Mouse (Mus musculus) hindbrain, embryonic 11.5 days (tissue): ENCODE data around the gene Plscr3. TPM values are rescaled to one million over a fixed set of nuclear protein-coding genes. Genes with fewer than 3 reads are reported as not detected.

Experiments
- ATAC-seq: fragments of 200-750 bp; cut with Nextera tagmentation; 2 replicates; pipeline ENCODE4 v1.8.0; 2017; ENCODE audit warnings: mild to moderate bottlenecking, moderate TSS enrichment, moderate library complexity; ENCODE audit not compliant: low FRiP score
- DNase-seq: peaks from one replicate; pipeline ENCODE4 v3.0.0-alpha.2; 2015; ENCODE audit warnings: low spot score
- H3K27ac ChIP-seq: fragments of 300-500 bp; sonication (generic); 2 replicates; pipeline ENCODE4 v1.5.1; 2014; ENCODE audit warnings: mild to moderate bottlenecking, low read depth, low read length
- H3K27me3 ChIP-seq: fragments of 300-500 bp; sonication (generic); 2 replicates; pipeline ENCODE4 v1.6.1; 2014; ENCODE audit warnings: mild to moderate bottlenecking, low read length, moderate library complexity, mixed read lengths; ENCODE audit not compliant: control insufficient read depth, insufficient read depth
- H3K36me3 ChIP-seq: fragments of 300-500 bp; sonication (generic); 2 replicates; pipeline ENCODE4 v1.6.1; 2014; ENCODE audit warnings: mild to moderate bottlenecking, low read length, moderate library complexity, mixed read lengths; ENCODE audit not compliant: control insufficient read depth, insufficient read depth
- H3K4me1 ChIP-seq: fragments of 300-500 bp; sonication (generic); replicated peaks from 2 replicates; pipeline ENCODE4 v1.6.1; 2014; ENCODE audit warnings: low read length, mixed read lengths; ENCODE audit not compliant: control insufficient read depth, insufficient read depth
- H3K4me2 ChIP-seq: fragments of 300-500 bp; sonication (generic); replicated peaks from 2 replicates; pipeline ENCODE4 v1.6.1; 2014; ENCODE audit warnings: mild to moderate bottlenecking, low read depth, low read length
- H3K4me3 ChIP-seq: fragments of 300-500 bp; sonication (generic); 2 replicates; pipeline ENCODE4 v1.5.1; 2014; ENCODE audit warnings: low read depth, low read length
- H3K9ac ChIP-seq: fragments of 300-500 bp; sonication (generic); 2 replicates; pipeline ENCODE4 v1.6.1; 2014; ENCODE audit warnings: low read depth, low read length
- H3K9me3 ChIP-seq: fragments of 300-500 bp; sonication (generic); 2 replicates; pipeline ENCODE4 v1.6.1; 2016; ENCODE audit warnings: low read length; ENCODE audit not compliant: control insufficient read depth
- WGBS: fragments of 180-500 bp; shearing (Covaris S2); extraction: QIAGEN DNeasy Blood & Tissue Kit; methylation state at CpG from one replicate; pipeline ENCODE4 v1.1.7; 2014; 5-methylcytosine and 5-hydroxymethylcytosine counted together
- polyA plus RNA-seq: library from polyadenylated mRNA; unstranded; fragments of >200 nt; fragmentation: Nextera tagmentation; extraction: Ambion mirVana; gene quantifications from 2 replicates; pipeline ENCODE4 v1.2.1, GENCODE M21; 2014

Plscr3 gene
- 62.2 and 62.6 TPM in 2 replicates for polyA plus RNA-seq

- Histone ChIP-seq H3K36me3 (no peaks in the 10 kb centered on the region), H3K27ac (peak within 1 kb of the TSS; percentile 94), H3K9ac (peak within 1 kb of the TSS; percentile 91), H3K4me2 (peak within 1 kb of the TSS; percentile 80), H3K4me3 (peak within 1 kb of the TSS; percentile 74), H3K27me3 (no peaks in the 10 kb centered on the region), H3K4me1 (peaks cover 10% of the 10 kb centered on the region), H3K9me3 (no peaks in the 10 kb centered on the region)
- under 1% methylated on average over 34 of the region's 38 CpGs for WGBS
- DNase-seq (peak; percentile 97), ATAC-seq (peak; percentile 93)
These were observed at the start of gene Plscr3 for GRCm38 (mm10) chr11:69846198-69846680. Gene Plscr3 (plus strand): TSS chr11:69846376.

- Histone ChIP-seq H3K4me1 (peaks cover 12% of the 10 kb centered on the region), H3K9ac (no peak overlapping the region), H3K4me2 (no peak overlapping the region), H3K27me3 (peaks cover 28% of the 10 kb centered on the region), H3K4me3 (no peak overlapping the region), H3K9me3 (no peaks in the 10 kb centered on the region), H3K36me3 (no peaks in the 10 kb centered on the region), H3K27ac (no peak overlapping the region)
- ATAC-seq (no peak), DNase-seq (no peak)
- 69% methylated on average over 7 of the region's 7 CpGs for WGBS
These were observed 48.3 kb upstream of the Plscr3 start for GRCm38 (mm10) chr11:69797924-69798323.

GRCm38 (mm10) chr11:69799394-69800137, 46.6 kb upstream of the Plscr3 start:
- H3K27ac ChIP-seq: peak overlapping the region; percentile 89
- H3K36me3 ChIP-seq: no peaks in the 10 kb centered on the region
- H3K4me3 ChIP-seq: peak overlapping the region; percentile 54
- H3K9ac ChIP-seq: peak overlapping the region; percentile 11; the same call in 1 of the 2 replicates
- peaks cover 44% of the 10 kb centered on the region for H3K27me3 ChIP-seq
- H3K4me2 ChIP-seq: peak overlapping the region; percentile 73
- peak; percentile 76 for DNase-seq
- ATAC-seq: peak; percentile 30; the same call in 1 of the 2 replicates
- 20% methylated on average over 11 of the region's 12 CpGs for WGBS
- H3K9me3 ChIP-seq: no peaks in the 10 kb centered on the region
- H3K4me1 ChIP-seq: peaks cover 19% of the 10 kb centered on the region

GRCm38 (mm10) chr11:69800138-69800391, 46.1 kb upstream of the Plscr3 start:
- Histone ChIP-seq H3K4me3 (peak overlapping the region; percentile 54), H3K27me3 (peaks cover 49% of the 10 kb centered on the region), H3K27ac (peak overlapping the region; percentile 89), H3K36me3 (no peaks in the 10 kb centered on the region), H3K4me1 (peaks cover 19% of the 10 kb centered on the region), H3K9me3 (no peaks in the 10 kb centered on the region), H3K9ac (peak overlapping the region; percentile 72), H3K4me2 (peak overlapping the region; percentile 73)
- no peak for DNase-seq
- peak; percentile 18; the same call in 1 of the 2 replicates for ATAC-seq
- 4% methylated on average over 11 of the region's 11 CpGs for WGBS

- peaks cover 19% of the 10 kb centered on the region for H3K4me1 ChIP-seq
- no peaks in the 10 kb centered on the region for H3K9me3 ChIP-seq
- under 1% methylated on average over 36 of the region's 36 CpGs for WGBS
- H3K27me3 ChIP-seq: peaks cover 54% of the 10 kb centered on the region
- H3K9ac ChIP-seq: peak overlapping the region; percentile 72
- H3K4me2 ChIP-seq: peak overlapping the region; percentile 73
- peak; percentile 82 for DNase-seq
- no peaks in the 10 kb centered on the region for H3K36me3 ChIP-seq
- H3K4me3 ChIP-seq: peak overlapping the region; percentile 54
- ATAC-seq: peak; percentile 66
- H3K27ac ChIP-seq: peak overlapping the region; percentile 89
These were observed 45.6 kb upstream of the Plscr3 start for GRCm38 (mm10) chr11:69800392-69801197.

- ATAC-seq: no peak
- peaks cover 54% of the 10 kb centered on the region for H3K27me3 ChIP-seq
- peak within 1 kb of the TSS; percentile 54 for H3K4me3 ChIP-seq
- peak within 1 kb of the TSS; percentile 73 for H3K4me2 ChIP-seq
- peak within 1 kb of the TSS; percentile 89 for H3K27ac ChIP-seq
- under 1% methylated on average over 31 of the region's 33 CpGs for WGBS
- peaks cover 17% of the 10 kb centered on the region for H3K4me1 ChIP-seq
- H3K9me3 ChIP-seq: no peaks in the 10 kb centered on the region
- H3K9ac ChIP-seq: peak within 1 kb of the TSS; percentile 72
- H3K36me3 ChIP-seq: no peaks in the 10 kb centered on the region
- peak; percentile 35 for DNase-seq
These were observed 44.7 kb upstream of the Plscr3 start, which contains the start of gene Fgf11 for GRCm38 (mm10) chr11:69801379-69801977. Gene Fgf11 (minus strand): TSS chr11:69801857.

GRCm38 (mm10) chr11:69802648-69803105, 43.5 kb upstream of the Plscr3 start:
- H3K4me1 ChIP-seq: peaks cover 17% of the 10 kb centered on the region
- ATAC-seq: no peak

GRCm38 (mm10) chr11:69803328-69803727, 42.8 kb upstream of the Plscr3 start:
- Histone ChIP-seq H3K36me3 (no peaks in the 10 kb centered on the region), H3K27me3 (peaks cover 53% of the 10 kb centered on the region), H3K27ac (0 out of 2 replicates have a peak overlapping the region, but pooled peaks have one; percentile 47), H3K9me3 (no peaks in the 10 kb centered on the region), H3K4me1 (peaks cover 17% of the 10 kb centered on the region), H3K4me2 (peak overlapping the region; percentile 73), H3K9ac (peak overlapping the region; percentile 49; the same call in 1 of the 2 replicates), H3K4me3 (peak overlapping the region; percentile 54)
- WGBS: 2% methylated on average over 12 of the region's 12 CpGs
- DNase-seq: no peak
- ATAC-seq: 0 out of 2 replicates have a peak, but pooled peaks have one; percentile 5

More at GRCm38 (mm10) chr11:69802648-69803105, 43.5 kb upstream of the Plscr3 start:
- peak overlapping the region; percentile 54 for H3K4me3 ChIP-seq
- peak; percentile 85 for DNase-seq
- peak overlapping the region; percentile 73 for H3K4me2 ChIP-seq
- peak overlapping the region; percentile 52 for H3K9ac ChIP-seq
- H3K9me3 ChIP-seq: no peaks in the 10 kb centered on the region
- 0 out of 2 replicates have a peak overlapping the region, but pooled peaks have one; percentile 24 for H3K27ac ChIP-seq
- peaks cover 57% of the 10 kb centered on the region for H3K27me3 ChIP-seq
- H3K36me3 ChIP-seq: no peaks in the 10 kb centered on the region
- under 1% methylated on average over 31 of the region's 33 CpGs for WGBS
